Mouse (Mus musculus) spleen, adult 2 months (tissue): ENCODE data around the gene Pacrg.

Experiments
- CTCF ChIP-seq: fragments of 200-500 bp; IDR thresholded peaks from 2 replicates; pipeline ENCODE4 v1.5.1; 2011; ENCODE audit warnings: mild to moderate bottlenecking, inconsistent platforms; ENCODE audit not compliant: insufficient read depth, insufficient read length, insufficient replicate concordance; ENCODE audit errors: extremely low read depth
- POLR2A ChIP-seq: fragments of 200-500 bp; IDR thresholded peaks from 2 replicates; pipeline ENCODE4 v1.6.1; 2011; ENCODE audit warnings: low read depth, low read length, inconsistent platforms

DNA sequence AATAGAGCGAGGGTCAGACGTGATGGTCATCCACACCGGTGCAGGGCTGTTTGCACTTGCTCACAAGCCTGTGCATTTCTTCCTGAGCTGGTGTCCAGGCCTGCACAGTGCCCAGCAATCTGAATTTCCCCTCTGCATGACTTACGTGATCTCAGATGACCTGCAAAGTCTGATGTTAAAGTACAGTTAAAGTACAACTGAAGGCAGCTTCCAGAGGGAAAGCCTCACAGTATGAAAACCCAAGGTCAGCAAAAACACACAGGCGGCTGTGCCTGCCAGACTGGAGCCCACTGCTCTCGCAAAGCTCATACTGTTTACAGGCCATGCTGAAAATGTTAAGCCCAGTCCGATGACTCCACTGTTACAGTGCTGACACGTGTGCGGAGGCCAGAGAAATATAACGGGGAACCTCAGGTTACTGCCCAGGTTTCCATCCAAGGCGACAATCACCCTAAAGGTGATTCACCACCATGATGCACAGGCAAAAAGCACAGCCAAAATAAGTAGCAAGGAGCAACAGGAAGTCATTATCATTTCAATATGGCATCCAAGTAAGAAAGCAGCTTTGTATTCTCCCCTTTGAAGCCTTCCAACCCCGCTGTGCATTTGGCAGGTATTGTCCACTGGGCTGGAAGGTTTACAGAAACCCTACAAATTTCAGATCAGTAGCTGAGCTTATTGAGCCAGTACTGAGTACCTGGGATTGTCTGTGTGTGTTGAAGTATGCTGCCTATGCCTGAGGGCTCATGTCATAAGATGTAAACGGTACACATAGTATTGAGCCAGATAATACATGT, 213.6 kb downstream of the Pacrg start:
- TF ChIP-seq CTCF (no peak), POLR2A (no peak)
